Mouse (Mus musculus) testis, adult 2 months (tissue): ENCODE results near the gene Rnf34.

ENCODE experiments used
- CTCF ChIP-seq: fragments of 200-500 bp; IDR thresholded peaks from 2 replicates; pipeline ENCODE4 v1.5.1; 2012; ENCODE audit warnings: low read depth, mild to moderate bottlenecking, inconsistent platforms, low read length, moderate library complexity; ENCODE audit not compliant: control insufficient read depth, insufficient read depth, insufficient replicate concordance
- POLR2A ChIP-seq: fragments of 200-500 bp; IDR thresholded peaks from 2 replicates; pipeline ENCODE4 v1.6.1; 2012; ENCODE audit warnings: low read depth, mild to moderate bottlenecking, inconsistent platforms, low read length, moderate library complexity; ENCODE audit not compliant: control insufficient read depth

- no peak for TF ChIP-seq CTCF
- TF ChIP-seq POLR2A = no peak
Observed at GRCm38 (mm10) chr5:122898963-122899776, 49.3 kb downstream of the Rnf34 start.
